In the genomic region with DNA sequence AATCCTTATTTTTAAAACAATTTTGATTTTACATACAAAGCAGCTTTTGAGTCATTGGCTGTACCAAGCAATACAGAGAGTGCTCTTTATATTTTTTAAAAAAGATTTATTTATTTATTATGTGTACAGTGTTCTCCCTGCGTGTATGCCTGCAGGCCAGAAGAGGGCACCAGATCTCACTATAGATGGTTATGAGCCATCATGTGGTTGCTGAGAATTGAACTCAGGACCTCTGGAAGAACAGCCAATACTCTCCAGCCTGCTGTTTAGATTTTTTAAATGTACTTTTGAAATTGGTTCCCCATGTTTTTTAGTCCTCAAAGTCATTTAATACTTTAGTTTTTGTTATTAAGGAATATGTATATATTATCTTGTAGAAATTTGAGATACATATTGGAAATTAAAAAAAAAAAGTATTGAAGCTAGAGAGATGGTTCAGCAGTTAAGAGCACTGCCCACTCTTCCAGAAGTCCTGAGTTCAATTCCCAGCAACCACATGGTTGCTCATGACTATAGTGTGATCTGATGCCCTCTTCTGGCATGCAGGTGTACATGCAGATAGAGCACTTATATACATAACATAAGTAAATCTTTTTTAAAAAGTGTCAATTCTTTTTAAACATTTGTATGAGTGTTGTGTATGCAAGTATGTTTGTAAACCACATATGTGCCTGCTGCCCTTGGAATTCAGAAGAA, we compare ENCODE assay signal across 17 mouse cellular contexts. TPM values are rescaled to one million over a fixed set of nuclear protein-coding genes. Genes with fewer than 3 reads are reported as not detected.
DNase-seq lines count a peak whose midpoint lies in the region; ATAC-seq and TF ChIP-seq lines count a peak whose summit lies in the region.
"Had no signal": no experiment of that assay in that cellular context is flagged by ENCODE, and none has a peak within 500 bp of the region (broad histone marks: within the 10 kb centered on the region; RNA-seq: fewer than 3 reads in every experiment).

No protein-coding gene starts in this region.

- no peak for ATAC-seq in hindbrain, postnatal 0 days
- no peak for ATAC-seq in hindbrain, embryonic 14.5 days (ENCODE audit: low FRiP score)
- no peak for ATAC-seq in lung, embryonic 14.5 days (ENCODE audit: insufficient read depth)
- ATAC-seq in megakaryocyte, adult 5-6 weeks (ENCODE audit: poor library complexity, severe bottlenecking), result no peak
- ATAC-seq: forebrain, embryonic 13.5 days; midbrain, embryonic 15.5 days had no signal

- H3K27ac ChIP-seq in hindbrain, postnatal 0 days, result no peak overlapping the region
- no peak overlapping the region for H3K27ac ChIP-seq in hindbrain, embryonic 14.5 days
- H3K27ac ChIP-seq in lung, embryonic 14.5 days (ENCODE audit: low read depth), result no peak overlapping the region
- H3K27ac ChIP-seq: forebrain, embryonic 13.5 days; limb, embryonic 12.5 days; macrophage; midbrain, embryonic 15.5 days; stomach, embryonic 15.5 days had no signal

- 92% methylated on average over 1 of the region's 1 CpGs for WGBS in hindbrain, postnatal 0 days
- 97% methylated on average over 1 of the region's 1 CpGs for WGBS in hindbrain, embryonic 14.5 days
- 94% methylated on average over 1 of the region's 1 CpGs for WGBS in lung, embryonic 14.5 days

- no peak for DNase-seq in hindbrain, postnatal 0 days (ENCODE audit: low spot score)
- DNase-seq in hindbrain, embryonic 14.5 days (ENCODE audit: low spot score), result no peak
- peak; percentile 15 for DNase-seq in lung, embryonic 14.5 days
- DNase-seq in lung, postnatal 4 days, result no peak
- DNase-seq in ES-CJ7 (ENCODE audit: low read depth, low spot score), result peak; percentile 24
- DNase-seq in splenic B cell, adult 2 months (ENCODE audit: low read depth, low spot score), result peak; percentile 29
- no peak for DNase-seq in spleen, postnatal 36 days (ENCODE audit: low spot score in 2 of 2)
- DNase-seq: cerebellum, adult 11 months; gastrocnemius, postnatal 36 days; right cerebral cortex, adult 18-20 months had no signal

- no peak overlapping the region for H3K9ac ChIP-seq in hindbrain, postnatal 0 days (replicated peaks; ENCODE audit: low read length)
- no peak overlapping the region for H3K9ac ChIP-seq in hindbrain, embryonic 14.5 days
- H3K9ac ChIP-seq in lung, embryonic 14.5 days, result no peak overlapping the region
- H3K9ac ChIP-seq: forebrain, embryonic 13.5 days; heart, embryonic 12.5 days; limb, embryonic 12.5 days; midbrain, embryonic 15.5 days; stomach, embryonic 15.5 days had no signal

- 0 out of 2 replicates have a peak, but pooled peaks have one; percentile 15 for TF ChIP-seq CTCF in hindbrain, postnatal 0 days (IDR thresholded peaks at IDR 0.05; ENCODE audit: low read depth)
- TF ChIP-seq CTCF in lung, embryonic 14.5 days (IDR thresholded peaks at IDR 0.05; ENCODE audit: low read depth), result peak; percentile 34

- H3K36me3 ChIP-seq in hindbrain, postnatal 0 days (ENCODE audit: insufficient read depth, low read length), result no peaks in the 10 kb centered on the region
- H3K36me3 ChIP-seq in hindbrain, embryonic 14.5 days (replicated peaks; ENCODE audit: control insufficient read depth, insufficient read depth), result no peaks in the 10 kb centered on the region
- H3K36me3 ChIP-seq in lung, embryonic 14.5 days (ENCODE audit: insufficient read depth), result no peaks in the 10 kb centered on the region
- no peaks in the 10 kb centered on the region for H3K36me3 ChIP-seq in splenic B cell, adult 2 months (ENCODE audit: control insufficient read depth, insufficient read depth, low read length, poor library complexity, severe bottlenecking)
- H3K36me3 ChIP-seq: heart, embryonic 12.5 days; limb, embryonic 12.5 days; midbrain, embryonic 15.5 days; stomach, embryonic 15.5 days had no signal

- H3K27me3 ChIP-seq in hindbrain, postnatal 0 days (ENCODE audit: insufficient read depth, low read length), result no peaks in the 10 kb centered on the region
- H3K27me3 ChIP-seq in hindbrain, embryonic 14.5 days (ENCODE audit: control insufficient read depth, insufficient read depth, low read length), result no peaks in the 10 kb centered on the region
- no peaks in the 10 kb centered on the region for H3K27me3 ChIP-seq in lung, embryonic 14.5 days (ENCODE audit: insufficient read depth, low read length)
- no peaks in the 10 kb centered on the region for H3K27me3 ChIP-seq in splenic B cell, adult 2 months (ENCODE audit: control insufficient read depth, insufficient read depth, low read length, poor library complexity, severe bottlenecking)
- H3K27me3 ChIP-seq: forebrain, embryonic 13.5 days; heart, embryonic 12.5 days; limb, embryonic 12.5 days; midbrain, embryonic 15.5 days; stomach, embryonic 15.5 days had no signal

- no peaks in the 10 kb centered on the region for H3K9me3 ChIP-seq in hindbrain, postnatal 0 days (ENCODE audit: low read length)
- H3K9me3 ChIP-seq in hindbrain, embryonic 14.5 days (ENCODE audit: control insufficient read depth, low read length), result no peaks in the 10 kb centered on the region
- no peaks in the 10 kb centered on the region for H3K9me3 ChIP-seq in lung, embryonic 14.5 days (ENCODE audit: low read depth, low read length)
- H3K9me3 ChIP-seq: forebrain, embryonic 13.5 days; heart, embryonic 12.5 days; limb, embryonic 12.5 days; midbrain, embryonic 15.5 days; stomach, embryonic 15.5 days had no signal

- H3K4me1 ChIP-seq in hindbrain, postnatal 0 days (ENCODE audit: insufficient read depth, low read length), result no peaks in the 10 kb centered on the region
- no peaks in the 10 kb centered on the region for H3K4me1 ChIP-seq in hindbrain, embryonic 14.5 days (replicated peaks; ENCODE audit: control insufficient read depth, insufficient read depth, low read length)
- H3K4me1 ChIP-seq in lung, embryonic 14.5 days (ENCODE audit: insufficient read depth), result no peaks in the 10 kb centered on the region
- H3K4me1 ChIP-seq: forebrain, embryonic 13.5 days; limb, embryonic 12.5 days; midbrain, embryonic 15.5 days; stomach, embryonic 15.5 days had no signal

- H3K4me2 ChIP-seq in hindbrain, postnatal 0 days (ENCODE audit: low read depth, low read length), result no peak overlapping the region
- H3K4me2 ChIP-seq in hindbrain, embryonic 14.5 days (replicated peaks), result no peak overlapping the region
- no peak overlapping the region for H3K4me2 ChIP-seq in lung, embryonic 14.5 days
- H3K4me2 ChIP-seq: forebrain, embryonic 13.5 days; heart, embryonic 12.5 days; limb, embryonic 12.5 days; midbrain, embryonic 15.5 days; stomach, embryonic 15.5 days had no signal

- no peak overlapping the region for H3K4me3 ChIP-seq in hindbrain, postnatal 0 days (ENCODE audit: low read length)
- H3K4me3 ChIP-seq in hindbrain, embryonic 14.5 days (replicated peaks; ENCODE audit: low read length), result no peak overlapping the region
- no peak overlapping the region for H3K4me3 ChIP-seq in lung, embryonic 14.5 days (ENCODE audit: low read depth, low read length)
- H3K4me3 ChIP-seq: forebrain, embryonic 13.5 days; heart, embryonic 12.5 days; limb, embryonic 12.5 days; midbrain, embryonic 15.5 days; stomach, embryonic 15.5 days had no signal

RNA-seq across cellular contexts. Expression of gene Rock2, which starts 13.4 kb away (rescaled TPM):
- total RNA-seq in hindbrain, postnatal 0 days (2014; rRNA removed), result 20.4 and 20.9 TPM in 2 replicates
- 12.2 and 12.7 TPM in 2 replicates for polyA plus RNA-seq in hindbrain, postnatal 0 days (2015; fragmentation: Nextera tagmentation; extraction: Ambion mirVana)
- 15.7 and 17.6 TPM in 2 replicates for polyA plus RNA-seq in hindbrain, embryonic 14.5 days (2014; fragmentation: Nextera tagmentation; extraction: Ambion mirVana)
- polyA plus RNA-seq in lung, embryonic 14.5 days (2014; fragmentation: Nextera tagmentation; extraction: Ambion mirVana), result 22.6 and 23.2 TPM in 2 replicates
- total RNA-seq in megakaryocyte, adult 5-6 weeks (2015), result 53.0 and 63.4 TPM in 2 replicates
- 65.0 and 75.9 TPM in 2 replicates for total RNA-seq in megakaryocyte, adult 5-6 weeks (2017)

Comparison
In these comparisons a context has a peak if more than half of its experiments do, and no peak if none do; other contexts are left out.
1. DNase-seq: peak in lung, embryonic 14.5 days (single experiment), ES-CJ7 (single experiment) and splenic B cell, adult 2 months (single experiment); none in hindbrain, postnatal 0 days (single experiment), hindbrain, embryonic 14.5 days (single experiment), lung, postnatal 4 days (0 of 2) and spleen, postnatal 36 days (0 of 2).